Mouse (Mus musculus): ENCODE data around the gene Wdr20rt. TPM values are rescaled to one million over a fixed set of nuclear protein-coding genes. Genes with fewer than 3 reads are reported as not detected.

Gene Wdr20rt
- total RNA-seq (2014; rRNA removed) (not detected in 2 replicates), polyA plus RNA-seq (2012; rRNA removed) (not detected in 2 replicates)

- Histone ChIP-seq H3K27me3 (ENCODE audit: control insufficient read depth, insufficient read depth, low read length) (no peaks in the 10 kb centered on the region), H3K4me3 (ENCODE audit: insufficient read depth, low read depth, low read length) (no peak within 1 kb of the TSS), H3K36me3 (ENCODE audit: control insufficient read depth, insufficient read depth, low read length) (no peaks in the 10 kb centered on the region), H3K4me1 (ENCODE audit: control insufficient read depth, insufficient read depth, low read length) (no peaks in the 10 kb centered on the region), H3K9ac (ENCODE audit: low read depth, low read length) (no peak within 1 kb of the TSS), H3K79me2 (ENCODE audit: control insufficient read depth, insufficient read depth, low read length) (no peaks in the 10 kb centered on the region), H3K27ac (replicated peaks; ENCODE audit: insufficient read depth, low read depth, low read length) (no peak within 1 kb of the TSS)
- 95% methylated on average over 22 of the region's 22 CpGs for WGBS
- no peak for DNase-seq (ENCODE audit: extremely low read depth, low read depth, low spot score)
- no peak for TF ChIP-seq POLR2A (IDR thresholded peaks at IDR 0.05; ENCODE audit: extremely low read depth, insufficient read depth, low read length)
- no peak for TF ChIP-seq CTCF (IDR thresholded peaks at IDR 0.05; ENCODE audit: low read depth, low read length)
Measured at GRCm38 (mm10) chr12:65225467-65225945, at the start of gene Wdr20rt. Wdr20rt (plus strand) TSS chr12:65225517.

GRCm38 (mm10) chr12:65187365-65187764 lies 38.0 kb upstream of the Wdr20rt start:
- WGBS = 61% methylated on average over 3 of the region's 3 CpGs
- H3K27me3 ChIP-seq (ENCODE audit: control insufficient read depth, insufficient read depth, low read length) = no peaks in the 10 kb centered on the region
- no peak overlapping the region for H3K4me3 ChIP-seq (ENCODE audit: insufficient read depth, low read depth, low read length)
- no peak overlapping the region for H3K9ac ChIP-seq (ENCODE audit: low read depth, low read length)
- TF ChIP-seq CTCF (IDR thresholded peaks at IDR 0.05; ENCODE audit: low read depth, low read length) = no peak
- no peak for TF ChIP-seq POLR2A (IDR thresholded peaks at IDR 0.05; ENCODE audit: extremely low read depth, insufficient read depth, low read length)
- H3K36me3 ChIP-seq (ENCODE audit: control insufficient read depth, insufficient read depth, low read length) = no peaks in the 10 kb centered on the region
- no peaks in the 10 kb centered on the region for H3K79me2 ChIP-seq (ENCODE audit: control insufficient read depth, insufficient read depth, low read length)
- DNase-seq (ENCODE audit: extremely low read depth, low read depth, low spot score) = no peak
- no peaks in the 10 kb centered on the region for H3K4me1 ChIP-seq (ENCODE audit: control insufficient read depth, insufficient read depth, low read length)
- H3K27ac ChIP-seq (replicated peaks; ENCODE audit: insufficient read depth, low read depth, low read length) = no peak overlapping the region

DNA sequence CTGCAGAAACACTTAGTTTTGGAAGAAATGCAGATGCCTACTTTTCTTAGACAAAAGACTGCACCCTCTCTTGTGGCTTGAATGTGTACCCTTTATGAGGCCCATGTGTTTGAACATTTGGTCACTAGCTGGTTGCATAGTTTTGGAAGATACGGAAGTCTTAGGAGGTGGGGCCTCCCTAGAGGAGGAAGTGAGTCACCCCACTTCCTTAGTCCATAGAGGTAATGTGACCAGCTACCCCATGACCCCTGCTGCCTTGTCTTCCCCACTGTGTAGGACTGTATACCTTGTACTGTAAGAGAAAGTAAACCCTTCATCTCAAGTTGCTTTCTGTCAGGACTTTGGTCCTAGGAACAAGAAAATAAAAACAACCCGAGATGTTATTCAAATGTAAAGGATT lies 36.1 kb upstream of the Wdr20rt start:
- H3K79me2 ChIP-seq (ENCODE audit: control insufficient read depth, insufficient read depth, low read length) = no peaks in the 10 kb centered on the region
- no peaks in the 10 kb centered on the region; the same call in 1 of the 2 replicates for H3K27me3 ChIP-seq (ENCODE audit: control insufficient read depth, insufficient read depth, low read length)
- no peak overlapping the region for H3K4me3 ChIP-seq (ENCODE audit: insufficient read depth, low read depth, low read length)
- H3K4me1 ChIP-seq (ENCODE audit: control insufficient read depth, insufficient read depth, low read length) = no peaks in the 10 kb centered on the region
- no peaks in the 10 kb centered on the region for H3K36me3 ChIP-seq (ENCODE audit: control insufficient read depth, insufficient read depth, low read length)
- WGBS = 77% methylated on average over 2 of the region's 2 CpGs
- no peak for TF ChIP-seq POLR2A (IDR thresholded peaks at IDR 0.05; ENCODE audit: extremely low read depth, insufficient read depth, low read length)
- no peak for TF ChIP-seq CTCF (IDR thresholded peaks at IDR 0.05; ENCODE audit: low read depth, low read length)
- no peak overlapping the region for H3K9ac ChIP-seq (ENCODE audit: low read depth, low read length)
- no peak for DNase-seq (ENCODE audit: extremely low read depth, low read depth, low spot score)
- H3K27ac ChIP-seq (replicated peaks; ENCODE audit: insufficient read depth, low read depth, low read length) = no peak overlapping the region

GRCm38 (mm10) chr12:65194003-65194530 lies 31.2 kb upstream of the Wdr20rt start:
- H3K27me3 ChIP-seq (ENCODE audit: control insufficient read depth, insufficient read depth, low read length) = no peaks in the 10 kb centered on the region; the same call in 1 of the 2 replicates
- TF ChIP-seq CTCF (IDR thresholded peaks at IDR 0.05; ENCODE audit: low read depth, low read length) = no peak
- H3K9ac ChIP-seq (ENCODE audit: low read depth, low read length) = no peak overlapping the region
- H3K79me2 ChIP-seq (ENCODE audit: control insufficient read depth, insufficient read depth, low read length) = no peaks in the 10 kb centered on the region
- H3K4me3 ChIP-seq (ENCODE audit: insufficient read depth, low read depth, low read length) = no peak overlapping the region
- WGBS = 72% methylated on average over 5 of the region's 5 CpGs
- no peaks in the 10 kb centered on the region for H3K36me3 ChIP-seq (ENCODE audit: control insufficient read depth, insufficient read depth, low read length)
- no peaks in the 10 kb centered on the region for H3K4me1 ChIP-seq (ENCODE audit: control insufficient read depth, insufficient read depth, low read length)
- H3K27ac ChIP-seq (replicated peaks; ENCODE audit: insufficient read depth, low read depth, low read length) = no peak overlapping the region
- DNase-seq (ENCODE audit: extremely low read depth, low read depth, low spot score) = no peak

DNA sequence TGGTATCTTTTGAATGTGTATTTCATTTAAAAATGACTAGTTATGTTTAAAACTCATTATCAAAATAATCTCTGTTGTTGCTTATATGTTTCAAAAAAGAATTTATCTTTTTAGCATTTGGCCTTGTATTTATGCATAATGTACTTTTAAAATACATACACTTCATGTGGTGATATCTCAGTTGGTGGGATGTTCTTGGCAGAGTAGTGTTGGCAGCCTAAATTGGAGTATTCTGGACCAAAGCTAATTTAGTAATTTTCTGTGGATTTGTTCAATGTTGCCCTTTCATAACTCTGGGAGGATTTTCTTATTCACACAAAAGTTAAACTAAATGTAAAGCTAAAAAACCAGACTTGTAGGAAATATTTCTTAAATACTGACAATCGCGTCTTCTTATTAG lies 23.5 kb upstream of the Wdr20rt start:
- DNase-seq (ENCODE audit: extremely low read depth, low read depth, low spot score) = no peak
- H3K4me3 ChIP-seq (ENCODE audit: insufficient read depth, low read depth, low read length) = no peak overlapping the region
- no peaks in the 10 kb centered on the region for H3K36me3 ChIP-seq (ENCODE audit: control insufficient read depth, insufficient read depth, low read length)
- H3K27ac ChIP-seq (replicated peaks; ENCODE audit: insufficient read depth, low read depth, low read length) = no peak overlapping the region
- no peaks in the 10 kb centered on the region for H3K4me1 ChIP-seq (ENCODE audit: control insufficient read depth, insufficient read depth, low read length)
- H3K9ac ChIP-seq (ENCODE audit: low read depth, low read length) = no peak overlapping the region
- H3K27me3 ChIP-seq (ENCODE audit: control insufficient read depth, insufficient read depth, low read length) = no peaks in the 10 kb centered on the region
- H3K79me2 ChIP-seq (ENCODE audit: control insufficient read depth, insufficient read depth, low read length) = no peaks in the 10 kb centered on the region
- no peak for TF ChIP-seq CTCF (IDR thresholded peaks at IDR 0.05; ENCODE audit: low read depth, low read length)
- TF ChIP-seq POLR2A (IDR thresholded peaks at IDR 0.05; ENCODE audit: extremely low read depth, insufficient read depth, low read length) = no peak
- 99% methylated on average over 2 of the region's 2 CpGs for WGBS

- H3K9ac ChIP-seq (ENCODE audit: low read depth, low read length) = no peak overlapping the region
- no peak overlapping the region for H3K27ac ChIP-seq (replicated peaks; ENCODE audit: insufficient read depth, low read depth, low read length)
- H3K36me3 ChIP-seq (ENCODE audit: control insufficient read depth, insufficient read depth, low read length) = no peaks in the 10 kb centered on the region
- H3K4me3 ChIP-seq (ENCODE audit: insufficient read depth, low read depth, low read length) = no peak overlapping the region
- 77% methylated on average over 1 of the region's 1 CpGs for WGBS
- TF ChIP-seq POLR2A (IDR thresholded peaks at IDR 0.05; ENCODE audit: extremely low read depth, insufficient read depth, low read length) (no peak), CTCF (IDR thresholded peaks at IDR 0.05; ENCODE audit: low read depth, low read length) (no peak)
- no peaks in the 10 kb centered on the region for H3K27me3 ChIP-seq (ENCODE audit: control insufficient read depth, insufficient read depth, low read length)
- no peaks in the 10 kb centered on the region for H3K4me1 ChIP-seq (ENCODE audit: control insufficient read depth, insufficient read depth, low read length)
- no peaks in the 10 kb centered on the region for H3K79me2 ChIP-seq (ENCODE audit: control insufficient read depth, insufficient read depth, low read length)
- no peak for DNase-seq (ENCODE audit: extremely low read depth, low read depth, low spot score)
Measured at GRCm38 (mm10) chr12:65206431-65206830, 18.9 kb upstream of the Wdr20rt start.

All from liver, adult 2 months (tissue).